Mouse (Mus musculus) cerebellum, adult 2 months (tissue): ENCODE results near the gene Sec14l3.

Experiments used
- CTCF ChIP-seq: fragments of 200-500 bp; IDR thresholded peaks from 2 replicates; pipeline ENCODE4 v1.5.1; 2011; ENCODE audit warnings: low read depth, mild to moderate bottlenecking, control low read depth, low read length, moderate library complexity, borderline replicate concordance; ENCODE audit not compliant: insufficient read depth
- POLR2A ChIP-seq: fragments of 200-500 bp; IDR thresholded peaks from 2 replicates; pipeline ENCODE4 v1.6.1; 2011; ENCODE audit warnings: low read length, control low read depth, borderline replicate concordance; ENCODE audit not compliant: insufficient read depth

GRCm38 (mm10) chr11:4064627-4065122 lies at the start of gene Sec14l3:
- TF ChIP-seq CTCF (no peak), POLR2A (no peak)
